Comparison of ENCODE assay signal across 8 mouse cellular contexts in the genomic region with DNA sequence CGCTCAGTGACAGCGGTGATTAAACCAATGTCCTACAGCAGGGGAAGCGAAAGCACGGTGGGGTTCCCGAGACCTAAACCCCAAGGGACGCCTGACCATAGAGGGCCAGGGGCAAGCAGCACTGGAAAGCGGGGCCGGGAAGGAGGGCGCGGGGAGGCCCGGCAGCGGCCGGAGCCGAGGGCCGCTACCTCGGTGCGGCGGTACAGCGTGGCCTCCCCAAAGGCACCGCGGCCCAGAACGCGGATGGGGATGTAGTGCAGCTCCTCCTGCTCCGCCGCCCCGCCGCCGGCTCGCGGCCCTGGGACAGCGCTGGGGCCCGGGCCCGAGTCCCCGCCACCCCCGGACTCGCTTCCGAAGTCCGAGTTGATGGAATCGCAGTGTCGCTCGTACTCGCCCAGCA. TPM values are rescaled to one million over a fixed set of nuclear protein-coding genes. Genes with fewer than 3 reads are reported as not detected.
DNase-seq lines count a peak whose midpoint lies in the region; ATAC-seq and TF ChIP-seq lines count a peak whose summit lies in the region.

No protein-coding gene starts in this region.

- no peak for TF ChIP-seq CTCF in cerebellum, adult 2 months (IDR thresholded peaks at IDR 0.05; ENCODE audit: borderline replicate concordance, insufficient read depth, low read depth, low read length)

- H3K4me3 ChIP-seq in cerebellum, adult 2 months (replicated peaks; ENCODE audit: insufficient read depth, low read depth, low read length), result peak overlapping the region; percentile 68
- H3K4me3 ChIP-seq in midbrain, embryonic 16.5 days (ENCODE audit: low read depth, low read length), result peak overlapping the region; percentile 60

- H3K36me3 ChIP-seq in midbrain, embryonic 16.5 days (ENCODE audit: control insufficient read depth, insufficient read depth, low read length), result 0 out of 2 replicates have a peak, but pooled peaks cover 5% of the 10 kb centered on the region

- WGBS in cerebellum, adult 2 months, result under 1% methylated on average over 42 of the region's 42 CpGs
- WGBS in midbrain, embryonic 16.5 days, result 2% methylated on average over 39 of the region's 42 CpGs

- peak; percentile 32 for ATAC-seq in inflammation-experienced regulatory T-cells, adult 6 months
- ATAC-seq in midbrain, embryonic 16.5 days, result peak; percentile 79

- no peak for TF ChIP-seq POLR2A in cerebellum, adult 2 months (IDR thresholded peaks at IDR 0.05; ENCODE audit: borderline replicate concordance, insufficient read depth, low read length)

- DNase-seq in cerebellum, adult 2 months, result no peak
- no peak for DNase-seq in cerebellum, postnatal 36 days
- DNase-seq in right cerebral cortex, postnatal 14 days, result peak; percentile 19
- no peak for DNase-seq in right cerebral cortex, adult 18-20 months
- no peak for DNase-seq in layer of hippocampus, adult 9-11 months
- no peak for DNase-seq in thymus, postnatal 25 days

- H3K9me3 ChIP-seq in midbrain, embryonic 16.5 days (replicated peaks; ENCODE audit: control insufficient read depth, low read length, poor library complexity, severe bottlenecking), result no peaks in the 10 kb centered on the region

- H3K27ac ChIP-seq in cerebellum, adult 2 months (ENCODE audit: insufficient read depth, low read length), result peak overlapping the region; percentile 64; the same call in 1 of the 2 replicates
- H3K27ac ChIP-seq in midbrain, embryonic 16.5 days (ENCODE audit: low read length), result peak overlapping the region; percentile 81

- peak overlapping the region; percentile 84 for H3K9ac ChIP-seq in midbrain, embryonic 16.5 days (ENCODE audit: low read depth, low read length)

- no peaks in the 10 kb centered on the region; the same call in 1 of the 2 replicates for H3K4me1 ChIP-seq in cerebellum, adult 2 months (ENCODE audit: control insufficient read depth, insufficient read depth, low read length)
- peaks cover 18% of the 10 kb centered on the region for H3K4me1 ChIP-seq in midbrain, embryonic 16.5 days (ENCODE audit: control insufficient read depth, insufficient read depth, low read length)

- peak overlapping the region; percentile 80 for H3K4me2 ChIP-seq in midbrain, embryonic 16.5 days (ENCODE audit: low read length)

- no peaks in the 10 kb centered on the region for H3K27me3 ChIP-seq in cerebellum, adult 2 months (ENCODE audit: control insufficient read depth, insufficient read depth, low read length)
- no peaks in the 10 kb centered on the region for H3K27me3 ChIP-seq in midbrain, embryonic 16.5 days (ENCODE audit: control insufficient read depth, insufficient read depth, low read depth, low read length)

RNA-seq across cellular contexts. Expression of gene Nek9, which starts 0.3 kb away (rescaled TPM):
- 38.6 and 40.1 TPM in 2 replicates for polyA plus RNA-seq in cerebellum, adult 2 months (2012; rRNA removed)
- polyA plus RNA-seq in inflammation-experienced regulatory T-cells, adult 6 months (2017; shearing (Covaris generic)), result 10 to 100 TPM in 2 of 3 experiments, 1 to 10 TPM in 1; 9.7 to 13.6 (median 10.8) TPM
- 9.1 and 10.2 TPM in 2 replicates for polyA plus RNA-seq in midbrain, embryonic 16.5 days (2015; fragmentation: Nextera tagmentation; extraction: Ambion mirVana)

RNA-seq across cellular contexts. Expression of gene Tmed10, which starts 35.8 kb away (rescaled TPM):
- polyA plus RNA-seq in cerebellum, adult 2 months (2012; rRNA removed), result 174 and 178 TPM in 2 replicates
- 100 to 1,000 TPM; 186 to 239 (median 213) TPM for polyA plus RNA-seq in inflammation-experienced regulatory T-cells, adult 6 months (2017; shearing (Covaris generic))
- 178 and 184 TPM in 2 replicates for polyA plus RNA-seq in midbrain, embryonic 16.5 days (2015; fragmentation: Nextera tagmentation; extraction: Ambion mirVana)

RNA-seq across cellular contexts. Expression of gene Zc2hc1c, which starts 50.4 kb away (rescaled TPM):
- polyA plus RNA-seq in cerebellum, adult 2 months (2012; rRNA removed), result 0.95 and 1.1 TPM in 2 replicates
- under 1 TPM; 0.21 to 0.54 (median 0.24) TPM for polyA plus RNA-seq in inflammation-experienced regulatory T-cells, adult 6 months (2017; shearing (Covaris generic))
- 2.2 and 2.4 TPM in 2 replicates for polyA plus RNA-seq in midbrain, embryonic 16.5 days (2015; fragmentation: Nextera tagmentation; extraction: Ambion mirVana)

RNA-seq across cellular contexts. Expression of gene Acyp1, which starts 50.6 kb away (rescaled TPM):
- 77.8 and 88.8 TPM in 2 replicates for polyA plus RNA-seq in cerebellum, adult 2 months (2012; rRNA removed)
- 10 to 100 TPM; 43.3 to 63.7 (median 54.8) TPM for polyA plus RNA-seq in inflammation-experienced regulatory T-cells, adult 6 months (2017; shearing (Covaris generic))
- polyA plus RNA-seq in midbrain, embryonic 16.5 days (2015; fragmentation: Nextera tagmentation; extraction: Ambion mirVana), result 48.4 and 50.2 TPM in 2 replicates
